Mouse (Mus musculus) kidney, postnatal 0 days (tissue): ENCODE results near the gene Lmf1. TPM values are rescaled to one million over a fixed set of nuclear protein-coding genes. Genes with fewer than 3 reads are reported as not detected.

ENCODE experiments used
- ATAC-seq: fragments of 200-750 bp; cut with Nextera tagmentation; replicated peaks from 2 replicates; pipeline ENCODE4 v1.8.0; 2017; ENCODE audit warnings: low read depth, moderate number of reproducible peaks, moderate TSS enrichment, moderate library complexity; ENCODE audit not compliant: low FRiP score
- DNase-seq: peaks from one replicate; pipeline ENCODE4 v3.0.0-alpha.2; 2016; ENCODE audit warnings: low spot score
- H3K27ac ChIP-seq: fragments of 300-500 bp; sonication (generic); 2 replicates; pipeline ENCODE4 v1.5.1; 2014; ENCODE audit warnings: mild to moderate bottlenecking
- H3K27me3 ChIP-seq: fragments of 300-500 bp; sonication (generic); 2 replicates; pipeline ENCODE4 v1.6.1; 2014; ENCODE audit warnings: low read length, mixed read lengths; ENCODE audit not compliant: insufficient read depth
- H3K36me3 ChIP-seq: fragments of 300-500 bp; sonication (generic); 2 replicates; pipeline ENCODE4 v1.6.1; 2014; ENCODE audit warnings: low read length, mixed read lengths; ENCODE audit not compliant: insufficient read depth
- H3K4me1 ChIP-seq: fragments of 300-500 bp; sonication (generic); replicated peaks from 2 replicates; pipeline ENCODE4 v1.6.1; 2014; ENCODE audit warnings: antibody characterized with exemption, low read length, mixed read lengths; ENCODE audit not compliant: insufficient read depth
- H3K4me2 ChIP-seq: fragments of 300-500 bp; sonication (generic); 2 replicates; pipeline ENCODE4 v1.6.1; 2014; ENCODE audit warnings: mild to moderate bottlenecking, low read length, moderate library complexity, mixed read lengths
- H3K4me3 ChIP-seq: fragments of 300-500 bp; sonication (generic); replicated peaks from 2 replicates; pipeline ENCODE4 v1.5.1; 2014; ENCODE audit warnings: low read depth, low read length
- H3K9ac ChIP-seq: fragments of 300-500 bp; sonication (generic); 2 replicates; pipeline ENCODE4 v1.6.1; 2014; ENCODE audit warnings: low read depth, low read length
- H3K9me3 ChIP-seq: fragments of 300-500 bp; sonication (generic); replicated peaks from 2 replicates; pipeline ENCODE4 v1.6.1; 2016; ENCODE audit warnings: low read length, inconsistent platforms, mixed read lengths
- CTCF ChIP-seq: IDR thresholded peaks from 2 replicates; pipeline ENCODE4 v1.5.1; 2016; ENCODE audit warnings: antibody characterized with exemption, low read depth, mild to moderate bottlenecking, moderate library complexity
- WGBS: fragments of 180-500 bp; shearing (Covaris S2); extraction: QIAGEN DNeasy Blood & Tissue Kit; methylation state at CpG from one replicate; pipeline ENCODE4 v1.1.7; 2014; 5-methylcytosine and 5-hydroxymethylcytosine counted together
- polyA plus RNA-seq: library from polyadenylated mRNA; unstranded; fragments of >200 nt; fragmentation: Nextera tagmentation; extraction: Ambion mirVana; gene quantifications from 2 replicates; pipeline ENCODE4 v1.2.1, GENCODE M21; 2015

Lmf1 gene
- polyA plus RNA-seq, 1 experiment from 2014 or later, result 22.0 TPM

- Histone ChIP-seq H3K4me1 (peaks cover 6% of the 10 kb centered on the region), H3K27ac (no peak overlapping the region), H3K27me3 (no peaks in the 10 kb centered on the region), H3K9me3 (no peaks in the 10 kb centered on the region), H3K4me3 (no peak overlapping the region), H3K9ac (no peak overlapping the region), H3K4me2 (no peak overlapping the region), H3K36me3 (no peaks in the 10 kb centered on the region)
- WGBS, result 74% methylated on average over 12 of the region's 12 CpGs
- no peak for TF ChIP-seq CTCF
- no peak for ATAC-seq
- no peak for DNase-seq
These were observed 3.5 kb upstream of the Lmf1 start for GRCm38 (mm10) chr17:25575208-25575971.

GRCm38 (mm10) chr17:25576034-25576433 lies 2.9 kb upstream of the Lmf1 start:
- WGBS, result 62% methylated on average over 2 of the region's 2 CpGs
- no peak for TF ChIP-seq CTCF
- Histone ChIP-seq H3K27me3 (no peaks in the 10 kb centered on the region), H3K27ac (no peak overlapping the region), H3K4me3 (no peak overlapping the region), H3K9ac (no peak overlapping the region), H3K4me2 (no peak overlapping the region), H3K36me3 (no peaks in the 10 kb centered on the region), H3K4me1 (peaks cover 6% of the 10 kb centered on the region), H3K9me3 (no peaks in the 10 kb centered on the region)
- no peak for DNase-seq
- no peak for ATAC-seq

- WGBS, result 72% methylated on average over 6 of the region's 6 CpGs
- no peak for TF ChIP-seq CTCF
- Histone ChIP-seq H3K9me3 (no peaks in the 10 kb centered on the region), H3K27ac (no peak overlapping the region), H3K9ac (no peak overlapping the region), H3K36me3 (no peaks in the 10 kb centered on the region), H3K4me3 (no peak overlapping the region), H3K27me3 (no peaks in the 10 kb centered on the region), H3K4me2 (no peak overlapping the region), H3K4me1 (peaks cover 6% of the 10 kb centered on the region; the same call in 1 of the 2 replicates)
- DNase-seq (no peak), ATAC-seq (no peak)
These were observed 1.6 kb upstream of the Lmf1 start for GRCm38 (mm10) chr17:25577263-25577662.

GRCm38 (mm10) chr17:25577702-25578101 lies 1.2 kb upstream of the Lmf1 start:
- peaks cover 6% of the 10 kb centered on the region; the same call in 1 of the 2 replicates for H3K4me1 ChIP-seq
- no peak for DNase-seq
- ATAC-seq, result no peak
- no peak for TF ChIP-seq CTCF
- 53% methylated on average over 2 of the region's 2 CpGs for WGBS
- H3K9ac ChIP-seq, result no peak overlapping the region
- H3K4me3 ChIP-seq, result no peak overlapping the region
- H3K4me2 ChIP-seq, result no peak overlapping the region
- no peaks in the 10 kb centered on the region for H3K27me3 ChIP-seq
- no peaks in the 10 kb centered on the region for H3K36me3 ChIP-seq
- H3K27ac ChIP-seq, result no peak overlapping the region
- no peaks in the 10 kb centered on the region for H3K9me3 ChIP-seq

- Histone ChIP-seq H3K27ac (peak overlapping the region; percentile 47; the same call in 1 of the 2 replicates), H3K4me3 (peak overlapping the region; percentile 67), H3K36me3 (no peaks in the 10 kb centered on the region), H3K9ac (peak overlapping the region; percentile 60), H3K27me3 (no peaks in the 10 kb centered on the region), H3K4me1 (peaks cover 6% of the 10 kb centered on the region; the same call in 1 of the 2 replicates), H3K9me3 (no peaks in the 10 kb centered on the region), H3K4me2 (peak overlapping the region; percentile 65)
- ATAC-seq (peak; percentile 65), DNase-seq (peak; percentile 68)
- TF ChIP-seq CTCF, result no peak
- 5% methylated on average over 21 of the region's 21 CpGs for WGBS
These were observed 605 bp downstream of the Lmf1 start for GRCm38 (mm10) chr17:25579332-25580047.

- H3K9ac ChIP-seq, result no peak overlapping the region
- TF ChIP-seq CTCF, result no peak
- no peaks in the 10 kb centered on the region for H3K27me3 ChIP-seq
- H3K4me3 ChIP-seq, result no peak overlapping the region
- H3K36me3 ChIP-seq, result peaks cover 8% of the 10 kb centered on the region; the same call in 1 of the 2 replicates
- H3K4me1 ChIP-seq, result peaks cover 6% of the 10 kb centered on the region; the same call in 1 of the 2 replicates
- no peak overlapping the region for H3K4me2 ChIP-seq
- 89% methylated on average over 8 of the region's 8 CpGs for WGBS
- ATAC-seq (no peak), DNase-seq (no peak)
- no peak overlapping the region for H3K27ac ChIP-seq
- no peaks in the 10 kb centered on the region for H3K9me3 ChIP-seq
These were observed 3.2 kb downstream of the Lmf1 start for GRCm38 (mm10) chr17:25582076-25582475.
